Mouse (Mus musculus): ENCODE measurements around the gene Nudt3.

GRCm38 (mm10) chr17:27653253-27653959 is 30.1 kb upstream of the Nudt3 start:
- no peak for TF ChIP-seq EP300 (optimal IDR thresholded peaks at IDR 0.05)
- no peak for TF ChIP-seq CTCF (IDR thresholded peaks at IDR 0.05; ENCODE audit: low read depth)
